Mouse (Mus musculus) ES-E14 (cell line): Measurements from ENCODE around the gene Afap1. TPM values are rescaled to one million over a fixed set of nuclear protein-coding genes. Genes with fewer than 3 reads are reported as not detected.

ENCODE experiments used
- DNase-seq: peaks from one replicate; pipeline ENCODE4 v3.0.0-alpha.2; 2013; ENCODE audit warnings: low read depth, low spot score
- H3K27ac ChIP-seq: 2 replicates; pipeline ENCODE4 v1.5.1; 2012; ENCODE audit warnings: low read depth, mild to moderate bottlenecking, low read length, moderate library complexity, mixed read lengths; ENCODE audit not compliant: poor library complexity, insufficient read depth, severe bottlenecking
- H3K36me3 ChIP-seq: 2 replicates; pipeline ENCODE4 v1.6.1; 2012; ENCODE audit warnings: mild to moderate bottlenecking, low read length, moderate library complexity, mixed read lengths; ENCODE audit not compliant: control insufficient read depth, poor library complexity, insufficient read depth, severe bottlenecking
- H3K4me1 ChIP-seq, 2 experiments: fragments of 150-350 bp in 1 of 2; sonication (generic) in 1 of 2; 2 replicates each; pipeline ENCODE4 v1.6.1; 2012; ENCODE audit warnings: low read length in 2 of 2, mild to moderate bottlenecking in 1 of 2, mixed read lengths in 1 of 2; ENCODE audit not compliant: control insufficient read depth in 2 of 2, insufficient read depth in 2 of 2, poor library complexity in 1 of 2
- H3K4me3 ChIP-seq, 2 experiments: fragments of 150-350 bp in 1 of 2; sonication (generic) in 1 of 2; 2 replicates each; pipeline ENCODE4 v1.5.1; 2012; ENCODE audit warnings: low read length in 2 of 2, low read depth in 1 of 2, mild to moderate bottlenecking in 1 of 2, mixed read lengths in 1 of 2; ENCODE audit not compliant: insufficient read depth in 1 of 2, poor library complexity in 1 of 2, severe bottlenecking in 1 of 2
- H3K9ac ChIP-seq: 2 replicates; pipeline ENCODE4 v1.6.1; 2012; ENCODE audit warnings: low read depth, mild to moderate bottlenecking, low read length, mixed read lengths; ENCODE audit not compliant: poor library complexity, insufficient read depth, severe bottlenecking
- H3K9me3 ChIP-seq: fragments of 150-350 bp; sonication (generic); 2 replicates; pipeline ENCODE4 v1.6.1; 2012; ENCODE audit warnings: low read depth, mild to moderate bottlenecking, low read length; ENCODE audit not compliant: control insufficient read depth, insufficient read depth
- CHD2 ChIP-seq: IDR thresholded peaks from 2 replicates; pipeline ENCODE4 v1.6.1; 2014; ENCODE audit warnings: mild to moderate bottlenecking, low read depth, low read length, inconsistent platforms
- HCFC1 ChIP-seq: IDR thresholded peaks from 2 replicates; pipeline ENCODE4 v1.6.1; 2012; ENCODE audit warnings: low read length, inconsistent platforms, borderline replicate concordance; ENCODE audit not compliant: insufficient read depth
- MAFK ChIP-seq: IDR thresholded peaks from 2 replicates; pipeline ENCODE4 v1.6.1; 2014; ENCODE audit warnings: mild to moderate bottlenecking, low read depth, low read length, inconsistent platforms; ENCODE audit not compliant: insufficient read depth
- ZC3H11A ChIP-seq: IDR thresholded peaks from 2 replicates; pipeline ENCODE4 v1.6.1; 2012; ENCODE audit warnings: low read depth, mild to moderate bottlenecking, inconsistent platforms, low read length, borderline replicate concordance
- ZNF384 ChIP-seq: IDR thresholded peaks from 2 replicates; pipeline ENCODE4 v1.6.1; 2012; ENCODE audit warnings: low read depth, low read length, inconsistent platforms
- in situ Hi-C, 2 experiments: fragments of 600-800 bp; cut with MboI; formaldehyde crosslinking; loops; one replicate each; pipeline ENCODE4 v1.15.1; 2025; ENCODE audit warnings: low sequenced_read_pairs in 2 of 2, inconsistent platforms in 1 of 2; ENCODE audit not compliant: unreplicated experiment in 2 of 2
- total RNA-seq: library from RNA; depleted of rRNA; stranded (reverse); fragments of 300-350 nt; gene quantifications from 2 replicates; pipeline ENCODE4 v1.2.3, GENCODE M21; 2012; rRNA removed

The Afap1 gene
- total RNA-seq, 1 experiment: 13.7 TPM

GRCm38 (mm10) chr5:36039596-36039995, 146.5 kb downstream of the Afap1 start:
- H3K27ac ChIP-seq: no peak overlapping the region
- DNase-seq: no peak
- no peaks in the 10 kb centered on the region for H3K4me1 ChIP-seq
- H3K9me3 ChIP-seq: no peaks in the 10 kb centered on the region
- H3K36me3 ChIP-seq: no peaks in the 10 kb centered on the region
- no peak for TF ChIP-seq ZNF384
- no peak for TF ChIP-seq HCFC1
- no peak overlapping the region for H3K9ac ChIP-seq
- in situ Hi-C loops: loop anchor here in 1 of 2 experiments (25.0 kb wide), 1 partner anchor 373 kb away; no protein-coding TSS in a partner anchor
- no peak overlapping the region for H3K4me3 ChIP-seq

- Histone ChIP-seq H3K4me1 (no peaks in the 10 kb centered on the region), H3K9ac (no peak overlapping the region), H3K27ac (no peak overlapping the region), H3K36me3 (no peaks in the 10 kb centered on the region), H3K9me3 (no peaks in the 10 kb centered on the region), H3K4me3 (no peak overlapping the region)
- in situ Hi-C loops: loop anchor here in 1 of 2 experiments (25.0 kb wide), 1 partner anchor 372 kb away; no protein-coding TSS in a partner anchor
- DNase-seq: no peak
- TF ChIP-seq MAFK (no peak), ZNF384 (no peak), ZC3H11A (no peak), CHD2 (no peak), HCFC1 (no peak)
Observed at GRCm38 (mm10) chr5:36040398-36041235, 147.5 kb downstream of the Afap1 start.

GRCm38 (mm10) chr5:36041236-36041562, 148.1 kb downstream of the Afap1 start:
- no peak for DNase-seq
- no peaks in the 10 kb centered on the region for H3K36me3 ChIP-seq
- no peak for TF ChIP-seq CHD2
- TF ChIP-seq HCFC1: no peak
- no peak for TF ChIP-seq MAFK
- TF ChIP-seq ZC3H11A: no peak
- no peak for TF ChIP-seq ZNF384
- no peaks in the 10 kb centered on the region for H3K9me3 ChIP-seq
- in situ Hi-C loops: loop anchor here in 1 of 2 experiments (25.0 kb wide), 1 partner anchor 371 kb away; no protein-coding TSS in a partner anchor
- no peak overlapping the region for H3K4me3 ChIP-seq
- no peak overlapping the region for H3K9ac ChIP-seq
- no peaks in the 10 kb centered on the region for H3K4me1 ChIP-seq
- H3K27ac ChIP-seq: no peak overlapping the region

GRCm38 (mm10) chr5:36041756-36042155, 148.6 kb downstream of the Afap1 start:
- no peaks in the 10 kb centered on the region for H3K36me3 ChIP-seq
- DNase-seq: no peak
- no peak overlapping the region for H3K4me3 ChIP-seq
- H3K4me1 ChIP-seq: no peaks in the 10 kb centered on the region
- TF ChIP-seq MAFK (no peak), ZC3H11A (no peak), ZNF384 (no peak), CHD2 (no peak), HCFC1 (no peak)
- no peaks in the 10 kb centered on the region for H3K9me3 ChIP-seq
- in situ Hi-C loops: loop anchor here in 1 of 2 experiments (25.0 kb wide), 1 partner anchor 371 kb away; no protein-coding TSS in a partner anchor
- H3K9ac ChIP-seq: no peak overlapping the region
- H3K27ac ChIP-seq: no peak overlapping the region

GRCm38 (mm10) chr5:36043154-36043553, 150.0 kb downstream of the Afap1 start:
- H3K4me3 ChIP-seq: no peak overlapping the region
- no peak overlapping the region for H3K9ac ChIP-seq
- in situ Hi-C loops: loop anchor here in 1 of 2 experiments (25.0 kb wide), 1 partner anchor 369 kb away; no protein-coding TSS in a partner anchor
- H3K27ac ChIP-seq: no peak overlapping the region
- DNase-seq: no peak
- H3K36me3 ChIP-seq: no peaks in the 10 kb centered on the region
- H3K9me3 ChIP-seq: no peaks in the 10 kb centered on the region
- H3K4me1 ChIP-seq: no peaks in the 10 kb centered on the region
- TF ChIP-seq CHD2: no peak
- no peak for TF ChIP-seq MAFK

Other genes with a start within 250 kb of the Afap1 start
- 0.16 and 0.71 TPM in 2 replicates for gene Htra3, start 213.5 kb upstream of the Afap1 start, total RNA-seq
- gene Sh3tc1, start 153.3 kb upstream of the Afap1 start, total RNA-seq: 5.1 and 5.9 TPM in 2 replicates
- 0.95 and 1.6 TPM in 2 replicates for gene Ablim2, start 135.4 kb upstream of the Afap1 start, total RNA-seq